Mouse (Mus musculus): Measurements from ENCODE around the gene 9430015G10Rik. TPM values are rescaled to one million over a fixed set of nuclear protein-coding genes. Genes with fewer than 3 reads are reported as not detected.
A peak's percentile ranks its signal among the peaks of the same experiment; 100 is the strongest.

The 9430015G10Rik gene
- polyA plus RNA-seq, 1 experiment from 2014 or later, result 29.0 TPM

DNA sequence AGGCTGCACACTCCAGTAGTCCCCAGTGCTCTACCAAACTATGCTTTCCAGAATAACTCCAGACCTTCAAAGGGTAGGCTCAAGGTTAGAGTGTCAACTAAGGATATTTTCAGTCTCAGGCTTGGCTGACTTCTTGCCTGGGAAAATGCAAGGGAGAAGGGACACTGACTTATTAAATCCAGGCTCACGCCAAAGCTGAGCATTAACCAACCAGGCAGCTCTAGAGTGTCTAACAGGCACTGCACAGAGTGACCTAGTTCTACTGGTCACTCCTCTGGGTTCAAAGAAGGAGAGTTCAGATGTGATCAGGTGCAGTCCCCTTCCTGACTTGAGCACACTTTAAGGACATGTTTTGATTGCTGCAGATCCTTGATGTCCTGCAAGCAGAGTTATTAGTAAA is 17.0 kb upstream of the 9430015G10Rik start:
- no peak for DNase-seq (ENCODE audit: low spot score)
- WGBS, result 80% methylated on average over 1 of the region's 1 CpGs
- H3K27ac ChIP-seq (ENCODE audit: low read depth, low read length), result no peak overlapping the region
- no peaks in the 10 kb centered on the region for H3K9me3 ChIP-seq (replicated peaks; ENCODE audit: control insufficient read depth, low read length)
- H3K27me3 ChIP-seq (replicated peaks; ENCODE audit: control insufficient read depth, insufficient read depth, low read length), result no peaks in the 10 kb centered on the region
- H3K4me2 ChIP-seq (ENCODE audit: low read length), result no peak overlapping the region
- no peak overlapping the region for H3K9ac ChIP-seq (ENCODE audit: low read length)
- no peaks in the 10 kb centered on the region for H3K36me3 ChIP-seq (ENCODE audit: control insufficient read depth, insufficient read depth, low read length)
- ATAC-seq, result no peak
- H3K4me1 ChIP-seq (ENCODE audit: control insufficient read depth, insufficient read depth, low read length), result no peaks in the 10 kb centered on the region
- no peak overlapping the region for H3K4me3 ChIP-seq (ENCODE audit: low read depth, low read length)

- Histone ChIP-seq H3K9me3 (replicated peaks; ENCODE audit: control insufficient read depth, low read length) (no peaks in the 10 kb centered on the region), H3K27ac (ENCODE audit: low read depth, low read length) (no peak overlapping the region), H3K4me2 (ENCODE audit: low read length) (no peak overlapping the region), H3K36me3 (ENCODE audit: control insufficient read depth, insufficient read depth, low read length) (no peaks in the 10 kb centered on the region), H3K9ac (ENCODE audit: low read length) (no peak overlapping the region), H3K4me3 (ENCODE audit: low read depth, low read length) (no peak overlapping the region), H3K4me1 (ENCODE audit: control insufficient read depth, insufficient read depth, low read length) (no peaks in the 10 kb centered on the region), H3K27me3 (replicated peaks; ENCODE audit: control insufficient read depth, insufficient read depth, low read length) (no peaks in the 10 kb centered on the region)
- DNase-seq (ENCODE audit: low spot score) (no peak), ATAC-seq (no peak)
- 90% methylated on average over 5 of the region's 5 CpGs for WGBS
Measured at GRCm38 (mm10) chr4:156093758-156094157, 16.0 kb upstream of the 9430015G10Rik start.

- no peaks in the 10 kb centered on the region for H3K4me1 ChIP-seq (ENCODE audit: control insufficient read depth, insufficient read depth, low read length)
- ATAC-seq, result no peak
- H3K9ac ChIP-seq (ENCODE audit: low read length), result no peak overlapping the region
Measured at GRCm38 (mm10) chr4:156096191-156096590, 13.6 kb upstream of the 9430015G10Rik start.

DNA sequence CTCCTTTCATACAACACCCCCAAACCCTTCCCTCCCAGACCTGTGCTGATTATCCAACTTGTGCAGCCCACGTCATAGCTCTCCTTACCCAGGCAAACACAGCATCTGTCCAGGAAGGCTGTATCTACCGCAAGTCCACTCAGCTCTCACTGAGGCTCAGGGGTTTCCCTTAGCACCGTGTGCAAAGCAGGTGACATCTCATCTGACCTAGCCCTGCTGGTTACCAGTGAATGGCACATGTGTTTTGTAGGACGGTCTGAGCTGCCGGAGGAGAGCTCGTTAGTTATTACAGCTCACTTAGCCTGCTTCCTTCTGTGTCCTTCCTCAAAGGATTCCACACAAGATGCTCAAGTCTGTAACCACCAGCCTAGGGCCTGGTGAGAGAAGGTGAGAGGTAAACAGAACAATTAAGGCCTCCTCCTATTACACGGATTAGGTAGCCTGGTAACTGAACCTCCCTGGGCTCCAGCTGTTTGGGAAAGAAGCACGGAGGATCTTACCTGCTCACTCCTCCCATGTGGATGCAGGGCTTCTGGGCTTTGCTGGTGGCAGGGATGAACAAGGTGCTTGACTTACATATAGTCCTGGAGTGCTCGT is 11.9 kb upstream of the 9430015G10Rik start:
- 48% methylated on average over 9 of the region's 9 CpGs for WGBS
- Histone ChIP-seq H3K4me3 (ENCODE audit: low read depth, low read length) (no peak overlapping the region), H3K27ac (ENCODE audit: low read depth, low read length) (no peak overlapping the region), H3K4me2 (ENCODE audit: low read length) (no peak overlapping the region), H3K9ac (ENCODE audit: low read length) (no peak overlapping the region), H3K4me1 (ENCODE audit: control insufficient read depth, insufficient read depth, low read length) (no peaks in the 10 kb centered on the region), H3K27me3 (replicated peaks; ENCODE audit: control insufficient read depth, insufficient read depth, low read length) (no peaks in the 10 kb centered on the region), H3K9me3 (replicated peaks; ENCODE audit: control insufficient read depth, low read length) (no peaks in the 10 kb centered on the region), H3K36me3 (ENCODE audit: control insufficient read depth, insufficient read depth, low read length) (no peaks in the 10 kb centered on the region)
- DNase-seq (ENCODE audit: low spot score), result no peak
- no peak for ATAC-seq

More at GRCm38 (mm10) chr4:156096191-156096590, 13.6 kb upstream of the 9430015G10Rik start:
- H3K27ac ChIP-seq (ENCODE audit: low read depth, low read length), result no peak overlapping the region
- H3K27me3 ChIP-seq (replicated peaks; ENCODE audit: control insufficient read depth, insufficient read depth, low read length), result no peaks in the 10 kb centered on the region
- no peaks in the 10 kb centered on the region for H3K36me3 ChIP-seq (ENCODE audit: control insufficient read depth, insufficient read depth, low read length)
- 98% methylated on average over 1 of the region's 1 CpGs for WGBS
- no peak for DNase-seq (ENCODE audit: low spot score)
- H3K4me3 ChIP-seq (ENCODE audit: low read depth, low read length), result no peak overlapping the region
- no peaks in the 10 kb centered on the region for H3K9me3 ChIP-seq (replicated peaks; ENCODE audit: control insufficient read depth, low read length)
- no peak overlapping the region for H3K4me2 ChIP-seq (ENCODE audit: low read length)

DNA sequence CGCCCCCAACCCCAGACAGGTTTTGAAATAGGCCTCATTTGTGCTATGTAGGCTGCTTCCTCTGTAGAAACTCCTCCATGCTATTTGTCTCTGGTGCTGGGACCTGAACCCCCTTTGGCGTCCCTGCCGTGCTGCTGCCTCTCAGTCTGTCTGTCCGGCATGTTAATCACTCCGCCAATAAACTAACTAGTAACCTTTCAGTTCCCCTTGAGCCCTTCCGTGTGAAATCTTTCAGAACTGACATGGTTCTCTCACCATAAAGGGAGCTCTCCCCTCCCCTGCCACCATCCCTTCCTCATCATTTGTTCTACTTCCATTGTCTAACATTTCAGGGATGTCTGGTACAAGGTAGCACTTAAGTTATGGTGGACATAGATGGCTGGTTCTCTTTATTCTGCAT is 10.4 kb upstream of the 9430015G10Rik start:
- no peak overlapping the region for H3K4me3 ChIP-seq (ENCODE audit: low read depth, low read length)

DNA sequence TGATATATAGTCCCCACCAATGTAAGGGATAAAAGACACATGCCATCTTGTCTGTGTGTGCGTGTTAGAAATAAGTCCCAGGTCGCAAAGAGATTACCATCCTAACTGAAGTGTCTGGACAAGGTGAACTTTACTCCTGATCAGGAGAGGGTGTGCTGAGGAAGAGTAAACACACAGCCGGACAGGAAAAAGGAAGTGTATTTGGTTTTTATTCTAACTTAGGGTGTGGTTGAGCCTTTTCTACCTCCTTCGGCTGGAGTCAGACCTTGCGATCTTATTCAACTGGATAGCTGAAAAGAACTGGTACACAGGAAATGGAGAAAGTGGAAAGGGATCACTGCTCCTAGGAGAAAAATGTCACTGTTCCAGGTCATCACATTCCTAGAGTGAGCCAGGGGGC is 9.3 kb upstream of the 9430015G10Rik start:
- DNase-seq (ENCODE audit: low spot score) (no peak), ATAC-seq (no peak)
- Histone ChIP-seq H3K9me3 (replicated peaks; ENCODE audit: control insufficient read depth, low read length) (no peaks in the 10 kb centered on the region), H3K4me1 (ENCODE audit: control insufficient read depth, insufficient read depth, low read length) (no peaks in the 10 kb centered on the region), H3K4me3 (ENCODE audit: low read depth, low read length) (no peak overlapping the region), H3K27ac (ENCODE audit: low read depth, low read length) (no peak overlapping the region), H3K4me2 (ENCODE audit: low read length) (no peak overlapping the region), H3K9ac (ENCODE audit: low read length) (no peak overlapping the region), H3K27me3 (replicated peaks; ENCODE audit: control insufficient read depth, insufficient read depth, low read length) (no peaks in the 10 kb centered on the region), H3K36me3 (ENCODE audit: control insufficient read depth, insufficient read depth, low read length) (no peaks in the 10 kb centered on the region)
- 89% methylated on average over 5 of the region's 5 CpGs for WGBS

More for the DNA sequence above, 10.4 kb upstream of the 9430015G10Rik start:
- Histone ChIP-seq H3K27ac (ENCODE audit: low read depth, low read length) (no peak overlapping the region), H3K9me3 (replicated peaks; ENCODE audit: control insufficient read depth, low read length) (no peaks in the 10 kb centered on the region), H3K9ac (ENCODE audit: low read length) (no peak overlapping the region), H3K4me2 (ENCODE audit: low read length) (no peak overlapping the region), H3K4me1 (ENCODE audit: control insufficient read depth, insufficient read depth, low read length) (no peaks in the 10 kb centered on the region), H3K27me3 (replicated peaks; ENCODE audit: control insufficient read depth, insufficient read depth, low read length) (no peaks in the 10 kb centered on the region), H3K36me3 (ENCODE audit: control insufficient read depth, insufficient read depth, low read length) (no peaks in the 10 kb centered on the region)
- ATAC-seq, result no peak
- no peak for DNase-seq (ENCODE audit: low spot score)
- 73% methylated on average over 6 of the region's 6 CpGs for WGBS

DNA sequence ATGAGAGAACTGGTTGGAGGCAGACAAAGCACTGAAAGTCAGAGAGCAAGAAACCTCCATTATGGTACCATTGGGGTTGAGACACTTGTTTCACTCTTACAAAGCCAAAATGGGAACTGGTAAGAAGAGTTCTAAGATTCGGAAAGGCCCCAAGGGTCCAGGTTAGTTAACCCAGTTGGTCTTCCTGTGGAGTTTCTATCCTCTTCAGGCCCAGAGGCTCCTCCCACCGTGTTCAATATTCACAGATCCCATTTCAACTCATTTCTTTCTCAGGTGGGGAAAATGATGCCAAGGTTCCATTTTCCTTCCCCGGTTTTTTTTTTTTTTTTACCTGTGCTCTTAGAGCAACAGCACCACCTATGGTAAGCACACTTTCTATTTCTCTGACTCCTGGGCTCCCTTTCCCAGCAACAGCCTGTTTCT is 8.3 kb upstream of the 9430015G10Rik start:
- Histone ChIP-seq H3K4me3 (ENCODE audit: low read depth, low read length) (no peak overlapping the region), H3K36me3 (ENCODE audit: control insufficient read depth, insufficient read depth, low read length) (no peaks in the 10 kb centered on the region), H3K9ac (ENCODE audit: low read length) (no peak overlapping the region), H3K4me2 (ENCODE audit: low read length) (no peak overlapping the region), H3K9me3 (replicated peaks; ENCODE audit: control insufficient read depth, low read length) (no peaks in the 10 kb centered on the region), H3K27me3 (replicated peaks; ENCODE audit: control insufficient read depth, insufficient read depth, low read length) (no peaks in the 10 kb centered on the region), H3K27ac (ENCODE audit: low read depth, low read length) (no peak overlapping the region), H3K4me1 (ENCODE audit: control insufficient read depth, insufficient read depth, low read length) (no peaks in the 10 kb centered on the region)
- DNase-seq (ENCODE audit: low spot score), result no peak
- WGBS, result 45% methylated on average over 3 of the region's 3 CpGs
- ATAC-seq, result no peak

- no peaks in the 10 kb centered on the region for H3K9me3 ChIP-seq (replicated peaks; ENCODE audit: control insufficient read depth, low read length)
Measured at GRCm38 (mm10) chr4:156103342-156103741, 6.4 kb upstream of the 9430015G10Rik start.

DNA sequence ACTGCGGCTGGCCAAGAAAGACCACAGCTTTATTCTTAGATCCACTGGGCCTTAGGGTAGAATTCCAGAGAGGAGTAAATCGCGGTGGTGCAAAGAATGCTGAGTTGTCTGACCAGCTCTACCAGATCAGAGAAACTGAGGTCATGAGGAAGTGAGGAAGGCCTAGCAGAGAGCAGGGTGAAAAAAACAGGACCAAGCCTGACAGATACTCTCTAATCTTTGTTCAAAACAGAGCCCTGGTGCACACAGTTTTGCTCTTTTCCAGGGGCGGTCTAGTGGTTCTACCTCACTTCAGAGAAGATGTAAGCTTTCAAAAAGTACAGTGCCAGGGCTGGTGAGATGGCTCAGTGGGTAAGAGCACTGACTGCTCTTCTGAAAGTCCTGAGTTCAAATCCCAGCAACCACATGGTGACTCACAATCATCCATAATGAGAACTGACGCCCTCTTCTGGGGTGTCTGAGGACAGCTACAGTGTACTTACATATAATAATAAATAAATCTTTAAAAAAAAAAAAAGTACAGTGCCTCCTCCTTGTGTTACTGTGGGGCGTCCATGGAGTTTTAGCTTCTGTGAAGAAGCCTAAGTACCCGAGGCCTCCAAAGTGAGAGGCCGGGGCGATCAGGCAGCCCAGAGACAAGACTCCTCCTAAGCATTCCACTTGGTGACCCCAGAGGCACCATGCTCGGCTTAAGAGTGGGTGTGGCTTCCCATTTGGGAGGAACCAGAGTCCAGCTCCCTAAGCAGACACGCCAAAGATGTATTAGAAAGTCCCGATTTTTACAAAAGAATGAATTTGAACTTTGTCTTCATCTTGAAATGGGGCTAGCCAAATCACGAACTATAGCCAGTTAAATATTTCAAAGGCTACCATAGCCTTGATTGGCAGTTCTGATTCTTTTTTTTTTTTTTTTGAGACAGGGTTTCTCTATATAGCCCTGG is 906 bp upstream of the 9430015G10Rik start:
- Histone ChIP-seq H3K27ac (ENCODE audit: low read depth, low read length) (peak overlapping the region; percentile 67), H3K4me1 (ENCODE audit: control insufficient read depth, insufficient read depth, low read length) (peaks cover 7% of the 10 kb centered on the region; the same call in 1 of the 2 replicates), H3K9me3 (replicated peaks; ENCODE audit: control insufficient read depth, low read length) (no peaks in the 10 kb centered on the region), H3K4me2 (ENCODE audit: low read length) (peak overlapping the region; percentile 64), H3K4me3 (ENCODE audit: low read depth, low read length) (peak overlapping the region; percentile 75), H3K27me3 (replicated peaks; ENCODE audit: control insufficient read depth, insufficient read depth, low read length) (no peaks in the 10 kb centered on the region), H3K36me3 (ENCODE audit: control insufficient read depth, insufficient read depth, low read length) (no peaks in the 10 kb centered on the region), H3K9ac (ENCODE audit: low read length) (peak overlapping the region; percentile 67)
- ATAC-seq (peak; percentile 30), DNase-seq (ENCODE audit: low spot score) (peak; percentile 67)
- 37% methylated on average over 13 of the region's 13 CpGs for WGBS

More at GRCm38 (mm10) chr4:156103342-156103741, 6.4 kb upstream of the 9430015G10Rik start:
- Histone ChIP-seq H3K4me1 (ENCODE audit: control insufficient read depth, insufficient read depth, low read length) (no peaks in the 10 kb centered on the region), H3K27me3 (replicated peaks; ENCODE audit: control insufficient read depth, insufficient read depth, low read length) (no peaks in the 10 kb centered on the region), H3K4me2 (ENCODE audit: low read length) (no peak overlapping the region), H3K27ac (ENCODE audit: low read depth, low read length) (no peak overlapping the region), H3K9ac (ENCODE audit: low read length) (no peak overlapping the region), H3K36me3 (ENCODE audit: control insufficient read depth, insufficient read depth, low read length) (no peaks in the 10 kb centered on the region), H3K4me3 (ENCODE audit: low read depth, low read length) (no peak overlapping the region)
- DNase-seq (ENCODE audit: low spot score) (no peak), ATAC-seq (no peak)
- WGBS, result 92% methylated on average over 4 of the region's 4 CpGs
